In genomic region chr7:68148297-68149048, GRCm38 (mm10) we compare ENCODE assay signal across 9 mouse cellular contexts.
DNase-seq lines count a peak whose midpoint lies in the region; ATAC-seq and TF ChIP-seq lines count a peak whose summit lies in the region.
"Had no signal": no experiment of that assay in that cellular context is flagged by ENCODE, and none has a peak within 500 bp of the region (broad histone marks: within the 10 kb centered on the region; RNA-seq: fewer than 3 reads in every experiment).

No protein-coding gene starts in this region.

- CTCF ChIA-PET in Patski (lab: Charles Lee), result interaction anchor here (1.4 to 1.5 kb wide), 2 partner anchors 154 to 360 kb away, joined by 3 to 4 read pairs; no protein-coding TSS in a partner anchor

- H3K4me1 ChIP-seq in kidney, embryonic 15.5 days, result peaks cover 56% of the 10 kb centered on the region
- H3K4me1 ChIP-seq in forebrain, embryonic 12.5 days, result peaks cover 25% of the 10 kb centered on the region

- no peak overlapping the region for H3K4me2 ChIP-seq in kidney, embryonic 15.5 days
- H3K4me2 ChIP-seq in forebrain, embryonic 12.5 days, result peak overlapping the region; percentile 17

- POLR2A ChIA-PET in Patski (lab: Charles Lee), result no interaction called here

- no peaks in the 10 kb centered on the region for H3K36me3 ChIP-seq in kidney, embryonic 15.5 days
- no peaks in the 10 kb centered on the region for H3K36me3 ChIP-seq in forebrain, embryonic 12.5 days (replicated peaks)
- H3K36me3 ChIP-seq: G1E had no signal

- H3K9ac ChIP-seq in kidney, embryonic 15.5 days, result no peak overlapping the region
- no peak overlapping the region for H3K9ac ChIP-seq in forebrain, embryonic 12.5 days

- H3K9me3 ChIP-seq in kidney, embryonic 15.5 days (replicated peaks), result no peaks in the 10 kb centered on the region
- no peaks in the 10 kb centered on the region for H3K9me3 ChIP-seq in forebrain, embryonic 12.5 days

- ATAC-seq in kidney, embryonic 15.5 days (replicated peaks; ENCODE audit: low FRiP score), result no peak
- peak; percentile 66 for ATAC-seq in Patski
- ATAC-seq in forebrain, embryonic 12.5 days (ENCODE audit: low FRiP score), result no peak; the same call in 1 of the 2 replicates
- peak; percentile 64 for ATAC-seq in megakaryocyte progenitor cell, adult 5-6 weeks (replicated peaks; ENCODE audit: poor library complexity)

- H3K27me3 ChIP-seq in kidney, embryonic 15.5 days, result no peaks in the 10 kb centered on the region
- no peaks in the 10 kb centered on the region for H3K27me3 ChIP-seq in Patski
- H3K27me3 ChIP-seq in forebrain, embryonic 12.5 days, result no peaks in the 10 kb centered on the region

- H3K27ac ChIP-seq in kidney, embryonic 15.5 days, result 0 out of 2 replicates have a peak overlapping the region, but pooled peaks have one; percentile 28
- 0 out of 2 replicates have a peak overlapping the region, but pooled peaks have one; percentile 8 for H3K27ac ChIP-seq in forebrain, embryonic 12.5 days

- in situ Hi-C loops in Patski (cut with MboI; ENCODE audit: low pct_unique_long_range_greater_than_20kb), result no loop called here

- 59% methylated on average over 20 of the region's 20 CpGs for WGBS in kidney, embryonic 15.5 days
- 34% methylated on average over 20 of the region's 20 CpGs for WGBS in forebrain, embryonic 12.5 days

- no peak for TF ChIP-seq CTCF in Patski (IDR thresholded peaks at IDR 0.05)

- intact Hi-C loops in gastrocnemius, postnatal 14 days (cut with DNase I; ENCODE audit: low total_unique reads), result no loop called here

- H3K4me3 ChIP-seq in kidney, embryonic 15.5 days (replicated peaks), result no peak overlapping the region
- no peak overlapping the region for H3K4me3 ChIP-seq in forebrain, embryonic 12.5 days (replicated peaks)

- no peak for DNase-seq in kidney, postnatal 25 days
- no peak for DNase-seq in Patski (ENCODE audit: low read depth, low spot score)
- DNase-seq in thymus, postnatal 14 days, result no peak
- DNase-seq in spleen, postnatal 14 days (ENCODE audit: low spot score in 2 of 2), result no peak
- DNase-seq in gastrocnemius, postnatal 14 days, result no peak

Comparison
In these comparisons a context has a peak if more than half of its experiments do, and no peak if none do; other contexts are left out.
1. ATAC-seq: peak in Patski (single experiment) and megakaryocyte progenitor cell, adult 5-6 weeks (single experiment); none in kidney, embryonic 15.5 days (single experiment) and forebrain, embryonic 12.5 days (single experiment).